Mouse (Mus musculus): ENCODE data around the gene Reps2.

Gene Reps2

DNA sequence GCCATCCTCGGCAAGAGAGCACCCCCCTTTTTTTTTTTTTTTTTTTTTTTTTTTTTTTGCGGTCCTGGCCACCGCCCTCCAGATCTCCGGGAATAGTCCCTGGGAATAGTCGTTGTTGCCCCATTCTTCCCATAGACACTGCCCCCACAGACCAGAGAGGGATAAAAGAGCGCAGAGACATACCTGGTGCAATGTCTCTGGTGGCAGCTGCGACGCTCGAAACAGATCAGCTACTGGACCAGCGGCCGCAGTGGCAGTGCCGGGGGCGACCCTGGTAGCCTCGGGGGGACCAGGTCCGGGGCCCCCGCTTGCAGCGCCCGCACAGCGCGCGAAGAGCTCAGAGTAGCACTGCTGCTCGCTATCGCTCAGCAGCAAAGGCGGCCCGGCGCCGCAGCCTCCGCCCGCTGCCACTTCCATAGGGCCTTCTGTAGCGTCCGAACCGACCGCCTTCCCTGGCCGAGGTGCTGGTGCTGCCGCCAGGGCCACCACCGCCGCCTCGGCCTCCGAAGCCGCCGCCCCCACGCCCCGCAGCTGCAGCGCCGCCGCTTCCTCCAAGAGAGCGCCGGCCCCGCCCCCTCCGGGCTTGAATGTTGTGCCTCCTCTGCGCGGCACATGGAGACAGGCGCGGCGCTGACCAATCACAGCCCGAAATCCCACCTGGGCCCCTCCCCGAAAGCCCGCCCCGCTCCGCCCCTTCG is at the start of gene Reps2:
Gene Reps2, minus strand, starts transcription at position 559 of the 698 bp plus-strand sequence.
- DNase-seq = peak; percentile 25 to 46

DNA sequence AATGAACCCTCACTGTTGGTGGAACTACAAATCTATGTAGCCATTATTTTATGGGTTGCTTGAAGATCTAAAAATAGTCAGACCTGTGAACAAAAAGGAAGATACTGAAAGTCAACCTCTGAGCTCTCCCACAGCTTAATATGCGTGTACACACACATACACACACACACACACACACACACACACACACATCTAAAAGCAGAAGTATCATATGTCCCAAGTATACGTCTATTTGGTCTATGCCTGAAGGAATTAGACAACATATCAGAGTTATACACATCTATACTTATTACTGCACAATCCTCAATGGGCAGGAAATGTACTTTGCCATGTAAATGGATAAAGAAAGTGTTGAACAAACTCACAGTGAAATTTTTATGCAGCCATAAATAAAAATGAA is 47.8 kb upstream of the Reps2 start:
- DNase-seq = no peak

DNA sequence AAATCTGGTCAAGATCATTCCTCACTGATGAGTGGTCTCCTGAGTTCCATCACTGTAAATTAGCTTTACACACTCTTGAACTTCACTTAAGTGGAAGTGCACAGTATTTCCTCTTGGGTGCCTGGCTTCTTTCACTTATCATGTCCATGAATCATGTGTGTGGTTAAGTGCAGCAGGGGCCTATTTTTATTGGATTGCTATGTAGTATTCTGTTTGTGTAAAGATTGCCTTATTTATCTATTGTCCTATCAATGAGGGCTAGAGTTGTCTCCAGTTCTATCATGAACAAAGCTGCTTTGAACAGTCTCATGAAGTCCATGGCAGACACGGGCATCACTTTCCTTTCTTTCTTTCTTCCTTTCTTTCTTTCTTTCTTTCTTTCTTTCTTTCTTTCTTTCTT is 41.9 kb upstream of the Reps2 start:
- no peak for DNase-seq

DNA sequence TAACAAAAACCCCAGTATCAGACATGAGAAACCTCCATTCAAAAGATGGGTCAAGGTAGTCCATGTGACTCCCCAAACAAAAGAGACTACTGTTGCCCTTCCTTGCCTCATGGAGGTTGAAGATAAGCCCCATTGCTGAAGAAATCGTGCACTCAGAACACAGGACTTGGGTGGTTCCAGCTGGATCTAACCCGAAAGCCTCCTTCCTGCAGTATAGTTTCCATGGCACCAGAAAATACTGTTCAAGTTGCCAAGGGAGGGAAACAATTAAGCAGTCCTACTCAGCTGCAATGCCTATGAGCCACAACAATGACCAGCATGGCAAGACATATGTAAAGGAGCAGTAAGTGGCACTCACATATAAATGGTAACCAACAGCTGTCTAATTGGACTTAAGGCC is 36.1 kb upstream of the Reps2 start:
- DNase-seq = no peak

DNA sequence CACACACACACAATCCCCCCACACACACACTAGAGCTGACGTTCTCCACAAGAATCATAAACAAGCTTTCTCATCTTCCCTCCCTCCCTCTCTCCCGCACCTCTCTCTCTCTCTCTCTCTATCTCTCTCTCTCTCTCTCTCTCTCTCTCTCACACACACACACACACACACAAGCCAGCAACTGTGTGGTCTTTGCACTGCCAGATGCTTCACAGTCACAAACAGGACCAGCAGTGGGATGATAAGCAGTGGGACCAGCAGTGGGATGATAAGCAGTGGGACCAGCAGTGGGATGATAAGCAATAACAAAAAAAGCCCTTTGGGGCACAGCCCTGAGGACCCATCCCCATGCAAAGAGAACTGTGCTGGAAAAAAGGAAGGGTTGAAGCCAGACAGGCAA is 35.4 kb upstream of the Reps2 start:
- DNase-seq = no peak

DNA sequence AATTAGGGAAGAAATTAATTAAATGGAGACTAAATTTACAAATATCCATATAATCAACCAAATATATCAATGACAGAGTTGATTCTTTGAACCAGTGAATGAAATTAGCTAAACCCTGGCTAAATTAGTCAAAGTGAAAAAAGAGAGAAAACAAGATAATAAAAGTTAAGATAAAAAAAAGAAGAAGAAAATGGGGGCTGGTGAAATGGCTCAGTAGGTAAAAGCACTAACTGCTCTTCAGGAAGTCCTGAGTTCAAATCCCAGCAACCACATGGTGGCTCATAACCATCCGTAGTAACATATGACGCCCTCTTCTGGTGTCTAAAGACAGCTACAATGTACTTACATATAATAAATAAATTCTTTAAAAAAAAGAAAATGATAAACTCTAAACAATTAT is 22.7 kb upstream of the Reps2 start:
- DNase-seq = no peak

DNA sequence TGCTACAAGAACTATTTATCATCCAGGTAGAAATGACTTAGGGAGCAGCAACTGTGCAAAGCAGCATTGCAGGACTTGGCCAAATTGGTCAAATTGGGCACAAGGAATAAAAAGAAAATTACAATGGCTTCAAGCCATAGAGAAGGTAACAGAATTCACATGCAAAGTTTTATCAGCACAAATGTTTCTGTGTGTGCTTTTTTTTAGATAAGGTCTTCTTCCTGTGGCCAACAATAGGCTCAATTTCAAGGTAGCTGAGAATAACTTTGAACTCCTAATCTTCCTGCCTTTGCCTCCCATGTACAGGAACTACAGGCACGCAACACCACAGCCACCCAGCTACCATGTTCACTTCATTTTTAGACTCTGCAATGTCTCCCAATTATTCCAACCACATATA is 16.7 kb upstream of the Reps2 start:
- no peak for DNase-seq

DNA sequence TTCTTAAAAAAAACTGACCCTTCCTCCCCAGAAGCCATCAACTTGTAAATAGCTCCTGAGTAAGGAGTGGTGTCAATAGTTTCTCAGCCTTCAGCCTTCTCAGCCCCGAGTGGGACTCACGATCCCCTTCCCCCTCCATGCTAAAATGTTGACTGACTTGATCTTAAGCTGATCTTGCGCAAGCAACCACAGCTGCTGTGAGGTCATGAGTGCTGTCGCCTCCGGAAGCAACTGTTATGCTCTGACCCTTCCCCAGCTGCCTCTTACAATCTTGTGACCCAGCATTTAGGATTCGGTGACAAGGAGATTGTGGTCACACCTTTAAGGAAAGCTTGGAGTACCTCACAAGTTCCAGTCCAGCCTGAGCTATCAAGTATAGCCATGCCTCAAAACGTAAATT is 10.1 kb upstream of the Reps2 start:
- DNase-seq = no peak

DNA sequence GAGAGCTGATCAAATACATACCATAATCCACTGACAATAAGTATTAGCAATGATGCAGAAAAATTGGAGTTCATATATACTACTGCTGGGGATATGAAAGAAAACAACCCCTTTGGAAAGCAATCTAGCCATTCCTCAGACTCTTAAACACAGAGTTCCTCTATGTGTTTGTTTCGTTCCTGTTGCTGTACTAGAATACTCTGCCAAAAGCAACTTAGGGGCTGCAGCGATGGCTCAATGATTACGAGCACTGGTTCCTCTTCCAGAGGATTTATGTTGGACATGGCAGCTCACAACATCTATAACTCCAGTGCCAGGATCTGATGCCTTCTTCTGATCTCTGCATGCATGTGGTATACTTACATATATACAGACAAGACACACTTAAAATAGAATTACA is 9.0 kb upstream of the Reps2 start:
- no peak for DNase-seq

DNA sequence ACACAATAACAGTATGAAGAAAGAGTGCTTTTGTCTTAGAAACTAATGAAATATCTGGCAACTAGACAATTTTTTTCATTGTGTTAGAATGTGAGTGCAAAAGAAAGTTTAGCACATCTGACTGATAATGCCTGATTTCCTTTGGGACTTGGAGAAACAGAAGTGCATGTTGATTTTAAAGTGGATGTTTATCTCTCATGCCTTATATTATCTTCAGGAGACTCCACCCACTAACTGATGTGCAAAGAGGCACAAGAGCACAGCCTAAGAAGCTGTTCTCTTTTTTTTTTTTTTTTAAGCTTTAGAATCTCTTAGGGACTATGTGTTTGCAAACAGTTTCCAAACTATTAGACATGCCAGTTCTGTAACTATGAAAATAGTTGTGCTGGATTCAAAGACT is 7.7 kb upstream of the Reps2 start:
- no peak for DNase-seq

DNA sequence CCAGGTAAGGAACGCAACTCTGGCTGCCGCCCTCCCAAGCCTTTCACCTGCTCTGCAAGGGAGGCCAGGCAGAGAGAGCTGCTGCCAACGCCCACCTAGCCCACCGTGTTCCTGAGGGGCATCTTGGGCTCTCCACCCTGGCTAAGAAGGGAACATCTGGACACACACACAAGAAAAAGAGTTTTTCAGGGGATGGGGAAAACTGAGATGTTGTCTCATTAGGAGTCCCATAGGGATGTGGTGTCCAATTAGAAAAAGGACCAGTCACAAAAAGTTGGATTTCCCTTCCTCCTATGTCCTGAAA is 292 bp upstream of the Reps2 start:
- no peak for DNase-seq

DNA sequence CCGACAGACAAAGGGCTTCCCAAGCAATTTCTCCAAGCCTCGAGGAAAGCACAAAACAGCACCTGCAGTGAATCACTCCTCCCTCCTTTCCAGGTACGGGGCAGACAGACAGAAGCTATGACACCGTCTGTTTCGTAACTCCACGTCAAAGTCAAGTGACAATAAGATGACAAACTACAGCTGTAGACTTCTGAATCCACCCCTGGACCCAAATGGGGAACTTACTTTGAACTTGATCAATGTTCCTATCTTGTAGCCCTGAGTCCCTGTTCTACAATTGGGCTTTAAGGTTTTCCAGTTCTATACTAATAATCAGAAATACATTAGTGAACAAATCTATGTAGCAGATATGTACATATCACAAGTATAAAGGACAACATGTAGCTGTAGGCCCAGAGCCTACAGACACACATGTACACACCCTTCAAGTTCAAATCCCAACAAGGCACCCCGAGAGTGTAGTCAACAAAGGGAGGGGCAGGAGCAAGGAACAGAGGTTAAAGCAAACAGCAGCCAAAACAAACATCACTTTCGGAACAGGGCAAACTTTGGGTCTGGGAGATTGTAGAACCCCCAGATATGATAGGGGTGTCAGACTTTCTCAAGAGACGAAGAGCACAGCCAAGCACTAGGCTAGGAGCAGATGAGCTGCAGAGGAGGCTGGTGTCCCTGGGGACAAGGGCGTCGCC is 903 bp downstream of the Reps2 start:
- DNase-seq = no peak

DNA sequence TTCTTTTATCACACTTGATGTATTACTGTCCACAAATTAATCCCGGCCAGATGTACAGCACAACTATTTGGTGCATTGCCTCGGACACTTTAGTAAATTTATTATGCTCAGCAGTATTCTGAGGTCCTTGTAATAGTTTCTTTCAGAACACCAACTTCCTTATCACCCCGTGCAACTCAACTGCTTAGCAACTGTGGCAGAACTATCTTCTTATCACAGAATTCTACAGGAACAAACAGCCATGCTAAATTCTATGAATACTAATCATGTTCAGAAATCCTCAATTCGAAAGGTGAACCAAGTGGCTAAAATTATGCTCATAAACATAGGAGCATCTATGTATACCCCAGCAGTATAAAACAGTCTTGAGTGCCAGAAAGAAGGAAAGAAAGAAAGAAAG is 1.7 kb downstream of the Reps2 start:
- no peak for DNase-seq

DNA sequence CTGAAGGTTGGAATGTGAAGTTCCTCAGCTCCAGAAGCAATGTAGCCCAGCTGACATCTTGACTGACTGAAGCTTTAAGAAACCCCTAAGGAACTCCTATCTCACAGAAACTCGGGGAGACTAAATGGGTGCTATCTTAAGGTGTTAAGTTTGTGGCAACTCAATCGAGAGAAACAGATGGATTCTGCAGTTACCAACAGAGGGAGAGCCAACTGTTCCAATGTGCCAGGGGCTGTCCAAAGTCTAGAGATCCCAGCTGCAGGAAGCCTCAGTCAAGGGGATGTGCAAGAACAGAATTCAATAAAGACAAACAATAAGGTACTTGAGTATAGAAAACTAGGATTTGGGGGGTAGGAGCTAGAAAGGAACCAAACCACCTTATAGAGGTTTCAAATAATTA is 8.3 kb downstream of the Reps2 start:
- no peak for DNase-seq

DNA sequence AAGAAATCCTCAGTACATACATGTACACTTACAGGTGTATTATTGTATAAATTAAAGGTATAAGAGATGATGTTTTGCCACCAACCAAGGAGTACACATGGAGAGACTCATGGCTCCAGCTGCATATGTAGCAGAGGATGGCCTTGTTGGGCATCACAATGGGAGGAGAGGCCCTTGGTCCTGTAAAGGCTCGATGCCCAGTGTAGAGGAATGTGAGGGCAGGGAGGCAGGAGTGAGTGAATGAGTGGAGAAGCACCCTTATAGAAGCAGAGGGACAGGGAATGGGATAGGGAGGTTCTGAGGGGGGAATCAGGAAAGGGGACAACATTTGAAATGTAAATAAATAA is 21.4 kb downstream of the Reps2 start:
- no peak for DNase-seq

DNA sequence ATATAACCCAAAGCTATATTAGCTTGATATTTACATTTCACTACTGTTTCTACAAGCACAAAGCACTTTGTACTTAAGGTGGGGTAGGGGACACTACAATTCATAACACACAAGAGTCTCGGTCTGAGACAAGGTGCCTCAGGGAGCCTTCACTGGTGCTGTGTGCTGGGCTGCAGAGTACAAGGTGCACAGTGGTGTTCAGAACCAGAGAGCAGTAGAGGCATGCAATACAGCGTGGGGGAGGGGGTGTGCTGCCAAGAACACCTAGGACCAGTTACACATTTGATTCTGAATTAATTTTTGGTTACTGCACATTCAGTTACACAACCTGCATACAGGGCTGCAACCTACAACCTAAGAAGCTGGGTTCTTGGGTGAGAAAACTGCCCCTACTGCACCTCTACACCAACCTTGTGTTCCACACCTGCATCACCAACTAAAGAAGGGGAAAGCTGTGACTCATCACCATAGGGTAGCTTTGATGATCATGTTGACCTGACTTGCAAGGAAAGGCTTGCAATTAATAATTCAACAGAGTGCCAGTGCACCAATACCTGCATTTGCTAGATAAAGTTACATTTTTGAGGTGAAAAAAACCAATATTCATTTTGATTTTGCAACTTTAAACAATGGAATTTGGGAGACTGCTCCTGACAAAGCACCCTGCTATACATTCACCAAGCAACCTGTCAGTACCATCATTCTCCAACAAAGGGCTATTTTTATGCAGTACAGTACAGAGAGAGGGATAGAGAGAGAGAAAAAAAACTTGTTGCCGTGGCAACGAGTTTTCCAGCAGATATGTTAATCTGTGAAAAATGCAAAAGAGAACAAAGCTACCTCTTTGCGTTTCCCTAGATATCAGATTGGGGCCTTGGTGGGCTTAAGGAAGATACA is 22.0 kb downstream of the Reps2 start:
- no peak for DNase-seq

DNA sequence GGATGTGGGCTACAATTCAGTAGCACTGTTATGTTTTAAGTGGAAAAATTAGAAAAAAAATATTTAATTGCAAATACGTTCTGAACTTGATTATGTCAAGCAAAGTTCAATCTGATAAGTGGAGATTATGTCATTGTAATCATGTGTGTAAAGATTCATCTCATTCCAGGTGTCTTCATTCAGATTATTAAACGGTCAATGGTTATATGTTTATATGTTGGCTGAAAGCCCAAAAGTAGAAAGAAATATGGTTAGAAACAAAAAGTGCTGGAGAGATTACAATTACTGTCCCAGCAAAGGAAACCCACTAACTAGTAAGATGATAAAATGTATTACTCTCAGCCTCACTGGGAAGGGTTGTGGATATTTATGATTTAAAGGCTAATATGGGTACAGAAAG is 23.7 kb downstream of the Reps2 start:
- no peak for DNase-seq

DNA sequence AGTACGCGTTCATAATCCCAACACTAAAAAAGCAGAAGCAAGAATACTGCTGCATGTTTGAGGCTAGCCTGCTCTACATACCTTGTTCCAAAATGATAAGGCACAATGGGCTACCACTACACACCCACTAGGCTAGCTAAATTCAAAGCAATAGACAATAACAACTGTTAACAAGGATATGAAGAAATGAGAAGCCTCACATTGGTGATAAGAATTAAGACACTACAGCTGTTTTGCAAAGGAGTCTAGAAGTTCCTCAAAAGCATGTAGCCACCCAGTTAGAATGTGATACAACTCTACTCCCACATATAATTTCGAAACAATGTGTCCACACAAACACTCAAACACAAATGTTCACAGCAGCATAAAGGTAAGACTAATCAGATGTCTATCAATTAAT is 24.9 kb downstream of the Reps2 start:
- DNase-seq = no peak

DNA sequence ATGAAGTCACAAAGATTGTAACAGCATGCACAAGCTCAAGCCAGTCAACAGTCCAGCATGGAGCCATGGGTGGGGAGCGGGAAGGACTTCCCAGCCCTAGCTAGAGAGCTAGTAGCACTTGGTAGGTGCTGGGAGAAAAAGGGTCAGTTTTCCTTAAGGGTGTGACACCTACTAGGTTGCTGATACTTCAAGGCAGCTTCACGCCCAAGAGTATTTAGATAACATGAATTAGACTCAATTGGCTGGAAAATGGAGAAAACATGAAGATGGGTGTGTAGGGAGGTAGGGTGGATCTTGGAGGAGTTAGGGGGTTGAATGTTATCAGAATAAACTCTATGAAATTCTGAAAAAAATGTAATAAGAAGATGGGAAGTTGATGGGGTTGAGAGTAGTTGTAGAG is 37.3 kb downstream of the Reps2 start:
- DNase-seq = no peak

DNA sequence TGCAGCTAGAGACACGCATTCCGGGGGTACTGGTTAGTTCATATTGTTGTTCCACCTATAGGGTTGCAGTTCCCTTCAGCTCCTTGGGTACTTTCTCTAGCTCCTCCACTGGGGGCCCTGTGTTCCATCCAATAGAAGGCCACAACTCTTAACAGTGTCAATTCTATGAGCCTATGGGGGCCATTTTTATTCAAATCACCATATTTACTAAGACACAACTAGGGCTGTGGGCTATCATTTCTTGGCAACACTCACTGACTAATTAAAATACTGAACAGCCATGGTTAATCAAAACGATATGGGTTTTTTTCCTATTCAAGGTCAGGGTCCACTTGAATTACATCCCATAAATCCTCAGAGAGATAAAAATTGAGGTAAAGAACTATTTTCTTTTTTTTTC is 43.8 kb downstream of the Reps2 start:
- DNase-seq = no peak

DNA sequence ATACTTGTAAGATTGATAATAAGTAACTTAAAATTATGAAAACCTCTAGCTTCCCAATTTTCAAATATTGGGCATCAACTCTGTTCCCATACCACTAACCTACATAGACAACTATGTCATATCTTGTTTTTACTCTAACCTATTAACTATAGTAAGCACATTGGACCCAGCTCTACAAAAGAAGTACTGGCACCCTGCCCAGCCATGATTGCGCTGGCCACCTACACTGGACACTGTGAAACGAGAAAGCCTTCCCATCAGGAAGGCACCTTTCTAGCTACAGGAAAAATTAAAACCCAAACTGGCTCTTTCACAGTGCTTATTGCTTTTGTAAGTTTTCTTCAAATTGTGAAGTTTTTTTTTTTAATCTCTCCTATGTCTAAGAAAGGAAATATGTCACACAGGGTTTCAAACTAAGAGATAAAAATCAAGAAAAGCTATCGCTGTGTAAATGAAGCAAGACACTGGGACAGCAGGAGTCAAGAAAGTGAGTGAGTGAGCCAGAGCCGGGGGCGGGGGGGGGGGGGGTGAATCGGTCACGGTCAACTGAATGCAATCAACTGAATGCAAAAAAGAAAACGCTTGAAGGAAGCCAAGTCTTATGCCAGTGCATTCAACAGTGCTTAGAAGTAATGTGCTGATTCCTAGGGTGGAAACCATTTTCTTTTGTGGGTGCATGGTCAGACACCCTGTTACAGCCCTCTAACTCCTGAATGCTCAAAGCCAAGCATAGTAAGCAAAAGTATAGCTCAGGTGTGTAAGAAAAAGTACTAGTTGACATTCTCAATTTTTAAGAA is 52.2 kb downstream of the Reps2 start:
- DNase-seq = no peak

DNA sequence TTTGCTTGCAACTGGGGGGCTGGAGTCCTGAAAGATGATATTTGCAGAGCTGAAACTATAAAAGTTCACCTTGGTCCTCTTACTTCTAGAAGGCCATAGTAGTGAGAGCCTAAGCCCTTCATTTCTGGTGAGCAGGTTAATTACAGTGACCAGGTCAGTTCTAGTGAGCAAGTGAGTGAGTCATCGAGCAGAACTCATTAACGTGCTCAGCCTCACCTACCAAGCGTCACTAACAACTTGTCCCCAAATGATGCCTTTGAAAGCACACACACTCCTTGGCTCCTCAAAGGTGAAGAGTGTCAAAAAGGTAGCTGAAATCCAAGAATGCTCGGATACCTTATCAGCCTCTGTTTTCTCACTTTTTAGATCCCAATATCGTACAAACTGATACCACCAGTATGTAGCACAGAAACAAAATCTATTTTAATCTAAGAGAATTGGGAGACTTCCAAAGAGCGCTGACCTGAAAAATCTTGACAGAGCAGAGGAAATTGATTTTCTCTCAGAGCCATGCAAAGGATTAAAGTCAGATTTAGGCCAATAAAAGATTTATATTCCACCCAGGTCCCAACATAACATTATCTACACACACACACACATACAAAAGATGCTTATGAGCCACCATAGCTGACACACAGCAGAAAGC is 53.2 kb downstream of the Reps2 start:
- DNase-seq = no peak
